Mouse (Mus musculus): ENCODE data around the gene Zbtb16.

DNA sequence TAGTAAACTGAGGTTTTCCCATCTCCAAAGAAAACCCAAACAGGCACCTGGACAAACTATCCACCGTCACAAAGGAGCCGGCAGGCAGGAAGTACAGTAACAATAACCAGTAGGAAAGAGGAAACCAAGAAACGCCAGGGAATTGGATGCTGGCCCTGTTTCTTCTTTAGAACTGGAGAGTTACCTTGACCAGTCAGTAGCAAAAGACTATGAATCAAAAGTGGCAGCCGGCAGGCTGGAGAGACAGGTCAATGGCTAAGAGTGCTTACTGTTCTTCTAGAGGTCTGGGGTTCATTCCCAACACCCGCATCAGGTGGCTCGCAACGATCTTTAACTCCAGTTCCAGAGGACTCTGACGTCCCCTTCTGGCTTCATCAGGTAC is 74.9 kb downstream of the Zbtb16 start:
- TF ChIP-seq ZMIZ1 (IDR thresholded peaks at IDR 0.05; ENCODE audit: low read depth, low read length): no peak
- no peak for TF ChIP-seq CTCF (conservative IDR thresholded peaks at IDR 0.05 in 1 of 2, IDR thresholded peaks at IDR 0.05 in 1 of 2; ENCODE audit: low read depth in 2 of 2, low read length in 2 of 2)
- TF ChIP-seq TBP (conservative IDR thresholded peaks at IDR 0.05; ENCODE audit: low read depth, low read length): no peak
- TF ChIP-seq TCF12 (IDR thresholded peaks at IDR 0.05; ENCODE audit: low read depth, low read length): no peak
- TF ChIP-seq POLR2A (IDR thresholded peaks at IDR 0.05; ENCODE audit: low read depth, low read length): no peak
